ENCODE assay signal across 11 mouse cellular contexts in genomic region chr1:189576311-189577002, GRCm38 (mm10).
DNase-seq lines count a peak whose midpoint lies in the region; ATAC-seq and TF ChIP-seq lines count a peak whose summit lies in the region.
"Had no signal": no experiment of that assay in that cellular context is flagged by ENCODE, and none has a peak within 500 bp of the region (broad histone marks: within the 10 kb centered on the region; RNA-seq: fewer than 3 reads in every experiment).

No protein-coding gene starts in this region.

- WGBS in intestine, embryonic 14.5 days: 31% methylated on average over 11 of the region's 11 CpGs
- 37% methylated on average over 11 of the region's 11 CpGs for WGBS in stomach, embryonic 15.5 days
- 69% methylated on average over 11 of the region's 11 CpGs for WGBS in midbrain, embryonic 13.5 days

- no peak overlapping the region for H3K9ac ChIP-seq in intestine, embryonic 14.5 days (ENCODE audit: low read length)
- no peak overlapping the region for H3K9ac ChIP-seq in stomach, embryonic 15.5 days
- H3K9ac ChIP-seq in midbrain, embryonic 13.5 days (replicated peaks): no peak overlapping the region
- H3K9ac ChIP-seq: liver, embryonic 13.5 days had no signal

- peak overlapping the region; percentile 49; the same call in 1 of the 2 replicates for H3K27ac ChIP-seq in gastrocnemius, adult 2 months
- H3K27ac ChIP-seq in intestine, embryonic 14.5 days (ENCODE audit: low read depth): peak overlapping the region; percentile 20
- H3K27ac ChIP-seq in stomach, embryonic 15.5 days: peak overlapping the region; percentile 12; the same call in 1 of the 2 replicates
- no peak overlapping the region for H3K27ac ChIP-seq in midbrain, embryonic 13.5 days
- H3K27ac ChIP-seq: forebrain, embryonic 10.5 days; liver, embryonic 13.5 days had no signal

- peaks cover 3% of the 10 kb centered on the region; the same call in 1 of the 2 replicates for H3K4me1 ChIP-seq in intestine, embryonic 14.5 days (replicated peaks; ENCODE audit: control insufficient read depth, insufficient read depth, low read length)
- H3K4me1 ChIP-seq in stomach, embryonic 15.5 days: no peaks in the 10 kb centered on the region
- no peaks in the 10 kb centered on the region for H3K4me1 ChIP-seq in midbrain, embryonic 13.5 days (replicated peaks)
- H3K4me1 ChIP-seq: liver, embryonic 13.5 days had no signal

- H3K4me2 ChIP-seq in intestine, embryonic 14.5 days (ENCODE audit: low read length): no peak overlapping the region
- no peak overlapping the region for H3K4me2 ChIP-seq in stomach, embryonic 15.5 days
- no peak overlapping the region for H3K4me2 ChIP-seq in midbrain, embryonic 13.5 days (replicated peaks)
- H3K4me2 ChIP-seq: liver, embryonic 13.5 days had no signal

- intact Hi-C loops in gastrocnemius, adult 2 months (cut with DNase I): no loop called here
- intact Hi-C loops in left cerebral cortex, postnatal 14 days (cut with DNase I): no loop called here

- ATAC-seq in intestine, embryonic 14.5 days (replicated peaks; ENCODE audit: low FRiP score, low TSS enrichment, low read depth): no peak
- no peak for ATAC-seq in stomach, embryonic 15.5 days (ENCODE audit: insufficient read depth, low FRiP score, low read depth)
- no peak for ATAC-seq in midbrain, embryonic 13.5 days

- H3K27me3 ChIP-seq in intestine, embryonic 14.5 days (replicated peaks; ENCODE audit: control insufficient read depth, insufficient read depth, low read length): no peaks in the 10 kb centered on the region
- no peaks in the 10 kb centered on the region for H3K27me3 ChIP-seq in stomach, embryonic 15.5 days (replicated peaks)
- no peaks in the 10 kb centered on the region for H3K27me3 ChIP-seq in midbrain, embryonic 13.5 days
- H3K27me3 ChIP-seq: liver, embryonic 13.5 days had no signal

- TF ChIP-seq CTCF in gastrocnemius, adult 2 months (IDR thresholded peaks at IDR 0.05): no peak

- no peak for DNase-seq in gastrocnemius, adult 2 months
- DNase-seq in gastrocnemius, postnatal 10 days: no peak
- peak; percentile 14 for DNase-seq in retina, postnatal 1 day
- DNase-seq in retina, embryonic 14.5 days (ENCODE audit: low spot score): no peak
- DNase-seq in intestine, embryonic 14.5 days (ENCODE audit: low spot score): no peak
- no peak for DNase-seq in left cerebral cortex, postnatal 14 days (ENCODE audit: low spot score in 2 of 2)
- DNase-seq: cerebellum, postnatal 10 days; liver, embryonic 13.5 days had no signal

- H3K4me3 ChIP-seq in gastrocnemius, adult 2 months: no peak overlapping the region
- H3K4me3 ChIP-seq in intestine, embryonic 14.5 days (ENCODE audit: low read depth, low read length): no peak overlapping the region
- no peak overlapping the region for H3K4me3 ChIP-seq in stomach, embryonic 15.5 days (replicated peaks)
- no peak overlapping the region for H3K4me3 ChIP-seq in midbrain, embryonic 13.5 days (replicated peaks)
- H3K4me3 ChIP-seq: forebrain, embryonic 10.5 days; liver, embryonic 13.5 days had no signal

- H3K9me3 ChIP-seq in intestine, embryonic 14.5 days (ENCODE audit: control insufficient read depth, low read length): 0 out of 2 replicates have a peak, but pooled peaks cover 3% of the 10 kb centered on the region
- no peaks in the 10 kb centered on the region for H3K9me3 ChIP-seq in stomach, embryonic 15.5 days
- no peaks in the 10 kb centered on the region for H3K9me3 ChIP-seq in midbrain, embryonic 13.5 days
- H3K9me3 ChIP-seq: liver, embryonic 13.5 days had no signal

- H3K36me3 ChIP-seq in intestine, embryonic 14.5 days (ENCODE audit: control insufficient read depth, insufficient read depth, low read length): no peaks in the 10 kb centered on the region
- H3K36me3 ChIP-seq in stomach, embryonic 15.5 days: no peaks in the 10 kb centered on the region
- H3K36me3 ChIP-seq in midbrain, embryonic 13.5 days: no peaks in the 10 kb centered on the region
- H3K36me3 ChIP-seq: forebrain, embryonic 10.5 days; liver, embryonic 13.5 days had no signal
